Mouse (Mus musculus) embryonic facial prominence, embryonic 12.5 days (tissue): ENCODE measurements around the gene Cib2. TPM values are rescaled to one million over a fixed set of nuclear protein-coding genes. Genes with fewer than 3 reads are reported as not detected.

Source experiments
- ATAC-seq: fragments of 200-750 bp; cut with Nextera tagmentation; 2 replicates; pipeline ENCODE4 v1.8.0; 2017; ENCODE audit not compliant: insufficient number of reproducible peaks, insufficient read depth, low FRiP score, low TSS enrichment
- H3K27ac ChIP-seq: fragments of 300-500 bp; sonication (generic); 2 replicates; pipeline ENCODE4 v1.5.1; 2016; ENCODE audit warnings: mild to moderate bottlenecking
- H3K27me3 ChIP-seq: fragments of 300-500 bp; sonication (generic); 2 replicates; pipeline ENCODE4 v1.6.1; 2016; ENCODE audit warnings: mild to moderate bottlenecking, moderate library complexity
- H3K36me3 ChIP-seq: fragments of 300-500 bp; sonication (generic); 2 replicates; pipeline ENCODE4 v1.6.1; 2016; ENCODE audit warnings: mild to moderate bottlenecking
- H3K4me1 ChIP-seq: fragments of 300-500 bp; sonication (generic); 2 replicates; pipeline ENCODE4 v1.6.1; 2016
- H3K4me2 ChIP-seq: fragments of 300-500 bp; sonication (generic); replicated peaks from 2 replicates; pipeline ENCODE4 v1.6.1; 2016; ENCODE audit warnings: mild to moderate bottlenecking, moderate library complexity
- H3K4me3 ChIP-seq: fragments of 300-500 bp; sonication (generic); 2 replicates; pipeline ENCODE4 v1.5.1; 2016; ENCODE audit warnings: mild to moderate bottlenecking
- H3K9ac ChIP-seq: fragments of 300-500 bp; sonication (generic); 2 replicates; pipeline ENCODE4 v1.6.1; 2016; ENCODE audit warnings: mild to moderate bottlenecking, moderate library complexity
- H3K9me3 ChIP-seq: fragments of 300-500 bp; sonication (generic); 2 replicates; pipeline ENCODE4 v1.6.1; 2016; ENCODE audit warnings: mild to moderate bottlenecking, moderate library complexity
- WGBS: fragments of 180-500 bp; shearing (Covaris S2); methylation state at CpG from one replicate; pipeline ENCODE4 v1.1.7; 2016; 5-methylcytosine and 5-hydroxymethylcytosine counted together
- polyA plus RNA-seq: library from polyadenylated mRNA; unstranded; fragments of >200 nt; fragmentation: Nextera tagmentation; extraction: Ambion mirVana; gene quantifications from 2 replicates; pipeline ENCODE4 v1.2.1, GENCODE M21; 2016

Cib2 gene
- polyA plus RNA-seq, 1 experiment from 2014 or later, result 22.1 TPM

GRCm38 (mm10) chr9:54527694-54528093, 32.3 kb downstream of the Cib2 start:
- H3K27ac ChIP-seq, result no peak overlapping the region
- no peak for ATAC-seq

GRCm38 (mm10) chr9:54520286-54520685, 39.7 kb downstream of the Cib2 start:
- H3K9ac ChIP-seq, result no peak overlapping the region
- ATAC-seq, result no peak
- no peaks in the 10 kb centered on the region for H3K36me3 ChIP-seq
- no peaks in the 10 kb centered on the region for H3K4me1 ChIP-seq
- H3K27me3 ChIP-seq, result no peaks in the 10 kb centered on the region
- no peak overlapping the region for H3K4me2 ChIP-seq
- 83% methylated on average over 4 of the region's 4 CpGs for WGBS
- H3K4me3 ChIP-seq, result no peak overlapping the region
- no peaks in the 10 kb centered on the region for H3K9me3 ChIP-seq
- no peak overlapping the region for H3K27ac ChIP-seq

More at GRCm38 (mm10) chr9:54527694-54528093, 32.3 kb downstream of the Cib2 start:
- Histone ChIP-seq H3K4me3 (no peak overlapping the region), H3K9ac (no peak overlapping the region), H3K36me3 (no peaks in the 10 kb centered on the region), H3K27me3 (no peaks in the 10 kb centered on the region), H3K4me1 (no peaks in the 10 kb centered on the region), H3K4me2 (no peak overlapping the region), H3K9me3 (no peaks in the 10 kb centered on the region)
- 68% methylated on average over 7 of the region's 7 CpGs for WGBS

DNA sequence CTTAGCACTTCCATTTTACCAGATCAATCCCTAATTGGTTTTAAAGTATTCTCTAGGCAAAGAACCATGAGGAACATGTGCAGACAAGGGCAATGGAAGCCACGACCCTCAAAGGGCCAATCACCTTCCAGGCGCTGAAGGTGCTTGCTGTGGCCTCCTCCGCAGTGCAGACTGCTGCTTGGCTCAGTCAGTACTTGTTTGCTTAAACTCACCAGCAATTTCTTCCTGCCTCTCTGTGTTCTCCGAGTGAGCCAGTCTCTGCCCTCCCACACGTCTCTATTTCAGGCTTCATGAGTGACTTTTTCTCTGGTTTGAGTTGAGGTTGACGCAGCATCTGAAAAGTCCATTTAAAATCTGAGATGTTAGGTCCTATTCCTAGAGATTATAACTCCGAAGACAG, 41.1 kb downstream of the Cib2 start:
- Histone ChIP-seq H3K4me3 (no peak overlapping the region), H3K4me2 (no peak overlapping the region), H3K4me1 (no peaks in the 10 kb centered on the region), H3K27me3 (no peaks in the 10 kb centered on the region), H3K36me3 (no peaks in the 10 kb centered on the region), H3K9ac (no peak overlapping the region), H3K9me3 (no peaks in the 10 kb centered on the region), H3K27ac (no peak overlapping the region)
- no peak for ATAC-seq
- 62% methylated on average over 7 of the region's 7 CpGs for WGBS

- Histone ChIP-seq H3K4me3 (no peak overlapping the region), H3K27me3 (no peaks in the 10 kb centered on the region), H3K27ac (no peak overlapping the region), H3K4me2 (no peak overlapping the region), H3K9me3 (no peaks in the 10 kb centered on the region), H3K4me1 (no peaks in the 10 kb centered on the region), H3K36me3 (no peaks in the 10 kb centered on the region), H3K9ac (no peak overlapping the region)
- no peak for ATAC-seq
- 53% methylated on average over 2 of the region's 2 CpGs for WGBS
Observed at GRCm38 (mm10) chr9:54515991-54516390, 44.0 kb downstream of the Cib2 start.

GRCm38 (mm10) chr9:54502873-54503272, 57.1 kb downstream of the Cib2 start:
- ATAC-seq, result no peak
- Histone ChIP-seq H3K27me3 (peaks cover 10% of the 10 kb centered on the region), H3K9me3 (no peaks in the 10 kb centered on the region), H3K4me3 (no peak overlapping the region; the same call in 1 of the 2 replicates), H3K4me1 (no peaks in the 10 kb centered on the region), H3K9ac (no peak overlapping the region), H3K36me3 (no peaks in the 10 kb centered on the region), H3K4me2 (peak overlapping the region; percentile 83; the same call in 1 of the 2 replicates), H3K27ac (no peak overlapping the region)
- 8% methylated on average over 12 of the region's 12 CpGs for WGBS

DNA sequence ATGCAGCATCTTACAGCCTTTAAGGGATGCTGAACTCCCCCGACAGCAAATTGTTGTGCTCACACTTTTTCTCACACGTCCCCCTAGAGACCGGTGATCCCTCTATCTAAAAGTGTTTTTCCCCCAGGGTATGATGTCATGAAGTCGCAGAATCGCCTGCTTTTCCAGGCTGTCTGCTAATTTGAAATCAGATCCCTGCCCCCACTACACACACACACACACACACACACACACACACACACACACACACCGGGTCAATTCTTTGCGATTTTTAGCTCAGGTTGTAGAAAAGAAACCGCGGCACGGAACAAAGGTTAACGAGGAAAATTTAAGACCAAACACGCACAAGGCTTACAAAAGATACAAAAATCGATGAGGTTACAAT, 57.9 kb downstream of the Cib2 start:
- no peak overlapping the region for H3K27ac ChIP-seq
- WGBS, result 3% methylated on average over 13 of the region's 13 CpGs
- ATAC-seq, result 0 out of 2 replicates have a peak, but pooled peaks have one; percentile 7

GRCm38 (mm10) chr9:54501453-54502110, 58.4 kb downstream of the Cib2 start, which contains the start of gene Dmxl2:
TSS of gene Dmxl2 (minus strand) at chr9:54501626.
- Histone ChIP-seq H3K27ac (peak within 1 kb of the TSS; percentile 41), H3K4me3 (peak within 1 kb of the TSS; percentile 72), H3K9me3 (no peaks in the 10 kb centered on the region), H3K36me3 (no peaks in the 10 kb centered on the region), H3K9ac (peak within 1 kb of the TSS; percentile 65), H3K27me3 (peaks cover 10% of the 10 kb centered on the region), H3K4me1 (no peaks in the 10 kb centered on the region), H3K4me2 (peak within 1 kb of the TSS; percentile 83)
- ATAC-seq, result peak; percentile 88
- under 1% methylated on average over 92 of the region's 99 CpGs for WGBS

More for the DNA sequence above, 57.9 kb downstream of the Cib2 start:
- Histone ChIP-seq H3K9me3 (no peaks in the 10 kb centered on the region), H3K36me3 (no peaks in the 10 kb centered on the region), H3K27me3 (peaks cover 10% of the 10 kb centered on the region), H3K4me3 (peak overlapping the region; percentile 72), H3K4me1 (no peaks in the 10 kb centered on the region), H3K4me2 (peak overlapping the region; percentile 83), H3K9ac (peak overlapping the region; percentile 65)

- H3K4me2 ChIP-seq, result peak overlapping the region; percentile 83
- no peaks in the 10 kb centered on the region for H3K4me1 ChIP-seq
- no peaks in the 10 kb centered on the region for H3K36me3 ChIP-seq
- H3K4me3 ChIP-seq, result peak overlapping the region; percentile 72
- under 1% methylated on average over 34 of the region's 43 CpGs for WGBS
- no peaks in the 10 kb centered on the region for H3K9me3 ChIP-seq
- H3K27ac ChIP-seq, result peak overlapping the region; percentile 41
- peaks cover 10% of the 10 kb centered on the region for H3K27me3 ChIP-seq
- H3K9ac ChIP-seq, result peak overlapping the region; percentile 65
- ATAC-seq, result peak; percentile 68
Observed at GRCm38 (mm10) chr9:54500832-54501452, 59.1 kb downstream of the Cib2 start.

- peaks cover 10% of the 10 kb centered on the region for H3K27me3 ChIP-seq
- no peak overlapping the region for H3K4me2 ChIP-seq
- H3K27ac ChIP-seq, result no peak overlapping the region
- H3K9me3 ChIP-seq, result no peaks in the 10 kb centered on the region
- no peaks in the 10 kb centered on the region for H3K36me3 ChIP-seq
- 84% methylated on average over 3 of the region's 3 CpGs for WGBS
- H3K4me1 ChIP-seq, result no peaks in the 10 kb centered on the region
- H3K9ac ChIP-seq, result no peak overlapping the region
- no peak overlapping the region for H3K4me3 ChIP-seq
- no peak for ATAC-seq
Observed at GRCm38 (mm10) chr9:54499791-54500190, 60.2 kb downstream of the Cib2 start.

GRCm38 (mm10) chr9:54499291-54499690, 60.7 kb downstream of the Cib2 start:
- no peak for ATAC-seq
- Histone ChIP-seq H3K27ac (no peak overlapping the region), H3K4me1 (no peaks in the 10 kb centered on the region), H3K36me3 (no peaks in the 10 kb centered on the region), H3K27me3 (peaks cover 10% of the 10 kb centered on the region), H3K9ac (no peak overlapping the region), H3K9me3 (no peaks in the 10 kb centered on the region), H3K4me2 (no peak overlapping the region), H3K4me3 (no peak overlapping the region)
- WGBS, result 86% methylated on average over 6 of the region's 6 CpGs
